Mouse (Mus musculus) heart, adult 2 months (tissue): ENCODE results near the gene Gatad2b.
A peak's percentile ranks its signal among the peaks of the same experiment; 100 is the strongest.

Experiments
- CTCF ChIP-seq: fragments of 200-600 bp; IDR thresholded peaks from 2 replicates; pipeline ENCODE4 v1.8.1; 2022; ENCODE audit warnings: antibody characterized with exemption, mild to moderate bottlenecking, moderate library complexity
- POLR2A ChIP-seq: fragments of 200-500 bp; IDR thresholded peaks from 2 replicates; pipeline ENCODE4 v1.6.1; 2011; ENCODE audit warnings: mild to moderate bottlenecking, low read depth, low read length, control low read depth; ENCODE audit not compliant: insufficient read depth

GRCm38 (mm10) chr3:90248746-90249100, 44.3 kb upstream of the Gatad2b start:
- TF ChIP-seq POLR2A (0 out of 2 replicates have a peak, but pooled peaks have one; percentile 7), CTCF (no peak)
